26 mouse cellular contexts compared by ENCODE assay signal in genomic region chr6:6316725-6317124, GRCm38 (mm10).
DNase-seq lines count a peak whose midpoint lies in the region; ATAC-seq and TF ChIP-seq lines count a peak whose summit lies in the region.
"Had no signal": no experiment of that assay in that cellular context is flagged by ENCODE, and none has a peak within 500 bp of the region (broad histone marks: within the 10 kb centered on the region; RNA-seq: fewer than 3 reads in every experiment).

No protein-coding gene starts in this region.

- H3K4me3 ChIP-seq in forebrain, embryonic 12.5 days (replicated peaks), result no peak overlapping the region
- H3K4me3 ChIP-seq in forebrain, embryonic 15.5 days, result no peak overlapping the region
- no peak overlapping the region for H3K4me3 ChIP-seq in midbrain, embryonic 11.5 days (ENCODE audit: low read depth, low read length)
- H3K4me3 ChIP-seq in midbrain, embryonic 13.5 days (replicated peaks), result no peak overlapping the region
- H3K4me3 ChIP-seq: heart, adult 2 months; heart, embryonic 10.5 days; heart, embryonic 13.5 days; hindbrain, embryonic 13.5 days; intestine, embryonic 15.5 days had no signal

- no peak overlapping the region for H3K4me2 ChIP-seq in forebrain, embryonic 12.5 days
- H3K4me2 ChIP-seq in forebrain, embryonic 15.5 days (replicated peaks), result no peak overlapping the region
- no peak overlapping the region for H3K4me2 ChIP-seq in midbrain, embryonic 11.5 days
- H3K4me2 ChIP-seq in midbrain, embryonic 13.5 days (replicated peaks), result no peak overlapping the region
- H3K4me2 ChIP-seq: heart, embryonic 13.5 days; hindbrain, embryonic 13.5 days; intestine, embryonic 15.5 days had no signal

- H3K27me3 ChIP-seq in forebrain, embryonic 12.5 days, result no peaks in the 10 kb centered on the region
- no peaks in the 10 kb centered on the region for H3K27me3 ChIP-seq in forebrain, embryonic 15.5 days
- no peaks in the 10 kb centered on the region for H3K27me3 ChIP-seq in midbrain, embryonic 11.5 days (ENCODE audit: control insufficient read depth, insufficient read depth, low read length)
- no peaks in the 10 kb centered on the region for H3K27me3 ChIP-seq in midbrain, embryonic 13.5 days
- H3K27me3 ChIP-seq: CH12.LX; heart, embryonic 13.5 days; hindbrain, embryonic 13.5 days; intestine, embryonic 15.5 days had no signal

- no peaks in the 10 kb centered on the region for H3K36me3 ChIP-seq in forebrain, embryonic 12.5 days (replicated peaks)
- no peaks in the 10 kb centered on the region for H3K36me3 ChIP-seq in forebrain, embryonic 15.5 days
- no peaks in the 10 kb centered on the region for H3K36me3 ChIP-seq in midbrain, embryonic 11.5 days (ENCODE audit: control insufficient read depth, insufficient read depth, low read length)
- no peaks in the 10 kb centered on the region for H3K36me3 ChIP-seq in midbrain, embryonic 13.5 days
- H3K36me3 ChIP-seq: G1E; heart, embryonic 10.5 days; heart, embryonic 13.5 days; hindbrain, embryonic 13.5 days; intestine, embryonic 15.5 days had no signal

- no peak overlapping the region for H3K27ac ChIP-seq in forebrain, embryonic 12.5 days
- H3K27ac ChIP-seq in forebrain, embryonic 15.5 days (replicated peaks), result no peak overlapping the region
- H3K27ac ChIP-seq in midbrain, embryonic 11.5 days (ENCODE audit: low read depth, low read length), result no peak overlapping the region
- no peak overlapping the region for H3K27ac ChIP-seq in midbrain, embryonic 13.5 days
- H3K27ac ChIP-seq: heart, embryonic 10.5 days; heart, embryonic 13.5 days; hindbrain, embryonic 13.5 days; intestine, embryonic 15.5 days had no signal

- H3K4me1 ChIP-seq in forebrain, embryonic 12.5 days, result no peaks in the 10 kb centered on the region; the same call in 1 of the 2 replicates
- no peaks in the 10 kb centered on the region for H3K4me1 ChIP-seq in forebrain, embryonic 15.5 days
- H3K4me1 ChIP-seq in midbrain, embryonic 11.5 days (ENCODE audit: control insufficient read depth, insufficient read depth, low read length), result no peaks in the 10 kb centered on the region
- H3K4me1 ChIP-seq in midbrain, embryonic 13.5 days (replicated peaks), result no peaks in the 10 kb centered on the region
- H3K4me1 ChIP-seq: hindbrain, embryonic 13.5 days; intestine, embryonic 15.5 days had no signal

- H3K9me3 ChIP-seq in forebrain, embryonic 12.5 days, result no peaks in the 10 kb centered on the region
- no peaks in the 10 kb centered on the region for H3K9me3 ChIP-seq in forebrain, embryonic 15.5 days
- H3K9me3 ChIP-seq in midbrain, embryonic 11.5 days (ENCODE audit: control insufficient read depth, low read length), result no peaks in the 10 kb centered on the region
- H3K9me3 ChIP-seq in midbrain, embryonic 13.5 days, result no peaks in the 10 kb centered on the region
- H3K9me3 ChIP-seq: G1E; heart, embryonic 10.5 days; heart, embryonic 13.5 days; hindbrain, embryonic 13.5 days; intestine, embryonic 15.5 days had no signal

- ATAC-seq in forebrain, embryonic 12.5 days (ENCODE audit: low FRiP score), result peak; percentile 86; the same call in 1 of the 2 replicates
- ATAC-seq in forebrain, embryonic 15.5 days (replicated peaks), result no peak
- ATAC-seq in midbrain, embryonic 11.5 days (ENCODE audit: low FRiP score), result no peak
- no peak for ATAC-seq in midbrain, embryonic 13.5 days
- ATAC-seq: hindbrain, embryonic 16.5 days; intestine, embryonic 15.5 days had no signal

- no peak overlapping the region for H3K9ac ChIP-seq in forebrain, embryonic 12.5 days
- no peak overlapping the region for H3K9ac ChIP-seq in forebrain, embryonic 15.5 days (replicated peaks)
- H3K9ac ChIP-seq in midbrain, embryonic 11.5 days (ENCODE audit: low read length), result no peak overlapping the region
- no peak overlapping the region for H3K9ac ChIP-seq in midbrain, embryonic 13.5 days (replicated peaks)
- H3K9ac ChIP-seq: heart, embryonic 13.5 days; hindbrain, embryonic 13.5 days; intestine, embryonic 15.5 days had no signal

- TF ChIP-seq CTCF in brain, embryonic 14.5 days (IDR thresholded peaks at IDR 0.05; ENCODE audit: borderline replicate concordance, extremely low read depth, insufficient read depth, insufficient read length), result no peak

- peak; percentile 23 for DNase-seq in midbrain, embryonic 11.5 days (ENCODE audit: low spot score, missing footprints)
- DNase-seq in brain, embryonic 14.5 days (ENCODE audit: low read depth), result peak; percentile 77
- peak; percentile 79 for DNase-seq in retina, postnatal 1 day
- DNase-seq in cerebellum, adult 11-12 months, result no peak
- DNase-seq: adrenal gland, adult 2 months; adrenal gland, postnatal 14 days; B cell, adult 2 months; cerebellum, adult 18-20 months; cerebellum, adult 9-10 months; cerebellum, postnatal 14 days; gastrocnemius, postnatal 10 days; gastrocnemius, postnatal 36 days; heart, postnatal 14 days; heart, postnatal 4 days; kidney, adult 11 months had no signal

- TF ChIP-seq POLR2A in brain, embryonic 14.5 days (IDR thresholded peaks at IDR 0.05; ENCODE audit: borderline replicate concordance, extremely low read depth, insufficient read depth, insufficient read length, poor library complexity, severe bottlenecking), result no peak

- 50% methylated on average over 4 of the region's 4 CpGs for WGBS in forebrain, embryonic 12.5 days
- 35% methylated on average over 4 of the region's 4 CpGs for WGBS in forebrain, embryonic 15.5 days
- 86% methylated on average over 4 of the region's 4 CpGs for WGBS in midbrain, embryonic 11.5 days
- 73% methylated on average over 4 of the region's 4 CpGs for WGBS in midbrain, embryonic 13.5 days
